Mouse (Mus musculus) ZHBTc4 (cell line): ENCODE results near the gene Anp32b.

Experiments used
- DNase-seq: peaks from one replicate; pipeline ENCODE4 v3.0.0-alpha.2; 2011; ENCODE audit warnings: low read depth, low spot score

Gene Anp32b

GRCm38 (mm10) chr4:46505361-46506057 lies 54.8 kb downstream of the Anp32b start:
- no peak for DNase-seq

- peak; percentile 93 for DNase-seq
Observed at GRCm38 (mm10) chr4:46506801-46507610, 56.3 kb downstream of the Anp32b start.

GRCm38 (mm10) chr4:46507736-46508460 lies 57.2 kb downstream of the Anp32b start:
- peak; percentile 89 for DNase-seq

- DNase-seq: no peak
Observed at GRCm38 (mm10) chr4:46520491-46520890, 69.8 kb downstream of the Anp32b start.

- no peak for DNase-seq
Observed at GRCm38 (mm10) chr4:46521457-46521856, 70.8 kb downstream of the Anp32b start.
